Comparison of ENCODE assay signal across 26 mouse cellular contexts in the genomic region with DNA sequence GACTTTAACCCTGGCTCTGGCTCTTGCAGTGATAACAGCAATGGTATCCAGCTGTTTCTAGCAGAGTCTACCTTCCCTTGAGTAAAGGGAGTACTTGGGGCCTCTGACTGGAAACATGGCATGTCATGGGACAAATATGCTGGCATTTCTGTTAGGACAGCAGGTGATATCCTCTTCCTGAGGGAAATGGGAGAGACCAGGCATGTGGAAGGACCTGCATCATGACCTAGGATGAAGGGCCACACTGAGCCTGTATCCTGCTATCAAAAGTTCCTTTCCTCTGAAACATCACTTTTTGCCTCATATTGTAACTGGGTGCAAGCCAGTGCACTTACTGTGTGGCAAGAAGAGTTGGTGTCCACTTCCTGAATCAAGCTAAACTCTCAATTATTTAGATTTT.
DNase-seq lines count a peak whose midpoint lies in the region; ATAC-seq and TF ChIP-seq lines count a peak whose summit lies in the region.
"Had no signal": no experiment of that assay in that cellular context is flagged by ENCODE, and none has a peak within 500 bp of the region (broad histone marks: within the 10 kb centered on the region; RNA-seq: fewer than 3 reads in every experiment).

No protein-coding gene starts in this region.

- no peak overlapping the region for H3K9ac ChIP-seq in hindbrain, embryonic 16.5 days (ENCODE audit: low read depth, low read length)
- H3K9ac ChIP-seq in midbrain, embryonic 11.5 days (ENCODE audit: low read length) = no peak overlapping the region
- H3K9ac ChIP-seq in midbrain, embryonic 14.5 days (replicated peaks; ENCODE audit: low read length) = no peak overlapping the region
- no peak overlapping the region for H3K9ac ChIP-seq in neural tube, embryonic 15.5 days (replicated peaks)
- H3K9ac ChIP-seq: limb, embryonic 15.5 days; liver, embryonic 13.5 days had no signal

- no peak for TF ChIP-seq CTCF in gastrocnemius, adult 2 months (IDR thresholded peaks at IDR 0.05)

- H3K4me1 ChIP-seq in hindbrain, embryonic 10.5 days (replicated peaks) = peaks cover 27% of the 10 kb centered on the region
- peaks cover 7% of the 10 kb centered on the region for H3K4me1 ChIP-seq in hindbrain, embryonic 16.5 days (ENCODE audit: control insufficient read depth, insufficient read depth, low read depth, low read length)
- peaks cover 10% of the 10 kb centered on the region for H3K4me1 ChIP-seq in midbrain, embryonic 11.5 days (ENCODE audit: control insufficient read depth, insufficient read depth, low read length)
- peaks cover 15% of the 10 kb centered on the region for H3K4me1 ChIP-seq in midbrain, embryonic 14.5 days (ENCODE audit: control insufficient read depth, insufficient read depth, low read length)
- H3K4me1 ChIP-seq in neural tube, embryonic 15.5 days = peaks cover 18% of the 10 kb centered on the region
- H3K4me1 ChIP-seq: liver, embryonic 13.5 days had no signal

- H3K4me3 ChIP-seq in gastrocnemius, adult 2 months = no peak overlapping the region
- no peak overlapping the region for H3K4me3 ChIP-seq in hindbrain, embryonic 10.5 days
- H3K4me3 ChIP-seq in hindbrain, embryonic 16.5 days (ENCODE audit: low read length) = no peak overlapping the region
- no peak overlapping the region for H3K4me3 ChIP-seq in midbrain, embryonic 11.5 days (ENCODE audit: low read depth, low read length)
- no peak overlapping the region for H3K4me3 ChIP-seq in midbrain, embryonic 14.5 days (replicated peaks; ENCODE audit: low read depth, low read length)
- no peak overlapping the region for H3K4me3 ChIP-seq in neural tube, embryonic 15.5 days (replicated peaks)
- H3K4me3 ChIP-seq: erythroblast, embryonic 14.5 days; limb, embryonic 10.5 days; limb, embryonic 15.5 days; liver, embryonic 13.5 days; myocyte; neural tube, embryonic 13.5 days had no signal

- H3K27me3 ChIP-seq in hindbrain, embryonic 10.5 days (ENCODE audit: insufficient read depth, poor library complexity, severe bottlenecking) = no peaks in the 10 kb centered on the region
- H3K27me3 ChIP-seq in hindbrain, embryonic 16.5 days (replicated peaks; ENCODE audit: control insufficient read depth, insufficient read depth, low read length) = no peaks in the 10 kb centered on the region
- H3K27me3 ChIP-seq in midbrain, embryonic 11.5 days (ENCODE audit: control insufficient read depth, insufficient read depth, low read length) = no peaks in the 10 kb centered on the region
- no peaks in the 10 kb centered on the region for H3K27me3 ChIP-seq in midbrain, embryonic 14.5 days (ENCODE audit: control insufficient read depth, insufficient read depth, low read length)
- H3K27me3 ChIP-seq in neural tube, embryonic 15.5 days (replicated peaks) = no peaks in the 10 kb centered on the region
- H3K27me3 ChIP-seq: limb, embryonic 15.5 days; liver, embryonic 13.5 days; neural tube, embryonic 13.5 days had no signal

- no peak for ATAC-seq in hindbrain, embryonic 16.5 days
- ATAC-seq in midbrain, embryonic 11.5 days (ENCODE audit: low FRiP score) = peak; percentile 7; the same call in 1 of the 2 replicates
- ATAC-seq in midbrain, embryonic 14.5 days (ENCODE audit: low FRiP score, low TSS enrichment) = no peak
- 0 out of 2 replicates have a peak, but pooled peaks have one; percentile 11 for ATAC-seq in neural tube, embryonic 15.5 days (ENCODE audit: low FRiP score)
- ATAC-seq: intestine, postnatal 0 days had no signal

- H3K36me3 ChIP-seq in hindbrain, embryonic 10.5 days = no peaks in the 10 kb centered on the region
- no peaks in the 10 kb centered on the region for H3K36me3 ChIP-seq in hindbrain, embryonic 16.5 days (ENCODE audit: control insufficient read depth, insufficient read depth, low read length)
- no peaks in the 10 kb centered on the region for H3K36me3 ChIP-seq in midbrain, embryonic 11.5 days (ENCODE audit: control insufficient read depth, insufficient read depth, low read length)
- H3K36me3 ChIP-seq in midbrain, embryonic 14.5 days (ENCODE audit: control insufficient read depth, insufficient read depth, low read length) = no peaks in the 10 kb centered on the region
- no peaks in the 10 kb centered on the region for H3K36me3 ChIP-seq in neural tube, embryonic 15.5 days
- H3K36me3 ChIP-seq: G1E; limb, embryonic 10.5 days; limb, embryonic 15.5 days; liver, embryonic 13.5 days; neural tube, embryonic 13.5 days had no signal

- no peak overlapping the region for H3K4me2 ChIP-seq in hindbrain, embryonic 16.5 days (ENCODE audit: low read length)
- no peak overlapping the region for H3K4me2 ChIP-seq in midbrain, embryonic 11.5 days
- H3K4me2 ChIP-seq in midbrain, embryonic 14.5 days (ENCODE audit: low read length) = no peak overlapping the region
- peak overlapping the region; percentile 47; the same call in 1 of the 2 replicates for H3K4me2 ChIP-seq in neural tube, embryonic 15.5 days
- H3K4me2 ChIP-seq: limb, embryonic 15.5 days; liver, embryonic 13.5 days had no signal

- no peak for DNase-seq in gastrocnemius, adult 2 months
- DNase-seq in gastrocnemius, postnatal 36 days = no peak
- DNase-seq in hindbrain, embryonic 10.5 days (ENCODE audit: low spot score) = no peak
- no peak for DNase-seq in midbrain, embryonic 11.5 days (ENCODE audit: low spot score, missing footprints)
- no peak for DNase-seq in midbrain, embryonic 14.5 days
- DNase-seq: adrenal gland, adult 8-10 months; cerebellum, adult 2 months; cerebellum, postnatal 14 days; gastrocnemius, postnatal 14 days; kidney, adult 9 months; kidney, postnatal 10 days; layer of hippocampus, postnatal 36 days; liver, embryonic 13.5 days; lung, adult 18-20 months; right cerebral cortex, postnatal 14 days; thymus, postnatal 4 days had no signal

- intact Hi-C loops in gastrocnemius, adult 2 months (cut with DNase I) = loop anchor here (2.0 kb wide), 1 partner anchor 143 kb away; no protein-coding TSS in a partner anchor
- intact Hi-C loops in gastrocnemius, postnatal 36 days (cut with DNase I) = no loop called here

- H3K27ac ChIP-seq in gastrocnemius, adult 2 months = peak overlapping the region; percentile 24; the same call in 1 of the 2 replicates
- 0 out of 2 replicates have a peak overlapping the region, but pooled peaks have one; percentile 50 for H3K27ac ChIP-seq in hindbrain, embryonic 10.5 days
- no peak overlapping the region for H3K27ac ChIP-seq in hindbrain, embryonic 16.5 days (ENCODE audit: low read depth, low read length)
- no peak overlapping the region for H3K27ac ChIP-seq in midbrain, embryonic 11.5 days (ENCODE audit: low read depth, low read length)
- H3K27ac ChIP-seq in midbrain, embryonic 14.5 days (replicated peaks; ENCODE audit: low read depth, low read length) = no peak overlapping the region; the same call in 1 of the 2 replicates
- peak overlapping the region; percentile 45; the same call in 1 of the 2 replicates for H3K27ac ChIP-seq in neural tube, embryonic 15.5 days (replicated peaks)
- H3K27ac ChIP-seq: limb, embryonic 10.5 days; limb, embryonic 15.5 days; liver, embryonic 13.5 days; macrophage had no signal

- H3K9me3 ChIP-seq in hindbrain, embryonic 10.5 days = no peaks in the 10 kb centered on the region
- no peaks in the 10 kb centered on the region for H3K9me3 ChIP-seq in hindbrain, embryonic 16.5 days (ENCODE audit: control insufficient read depth, low read length)
- H3K9me3 ChIP-seq in midbrain, embryonic 11.5 days (ENCODE audit: control insufficient read depth, low read length) = no peaks in the 10 kb centered on the region
- no peaks in the 10 kb centered on the region for H3K9me3 ChIP-seq in midbrain, embryonic 14.5 days (ENCODE audit: control insufficient read depth, low read length)
- H3K9me3 ChIP-seq in neural tube, embryonic 15.5 days (replicated peaks) = no peaks in the 10 kb centered on the region
- H3K9me3 ChIP-seq: G1E; limb, embryonic 10.5 days; limb, embryonic 15.5 days; liver, embryonic 13.5 days; neural tube, embryonic 13.5 days had no signal

Comparison
In these comparisons a context has a peak if more than half of its experiments do, and no peak if none do; other contexts are left out.
1. H3K27ac ChIP-seq: peak in gastrocnemius, adult 2 months (single experiment), hindbrain, embryonic 10.5 days (single experiment) and neural tube, embryonic 15.5 days (single experiment); none in hindbrain, embryonic 16.5 days (single experiment), midbrain, embryonic 11.5 days (single experiment) and midbrain, embryonic 14.5 days (single experiment).
2. ATAC-seq: peak in midbrain, embryonic 11.5 days (single experiment) and neural tube, embryonic 15.5 days (single experiment); none in hindbrain, embryonic 16.5 days (single experiment) and midbrain, embryonic 14.5 days (single experiment).